Mouse (Mus musculus) bone marrow macrophage, adult 2 months (primary cell): ENCODE data around the gene Comp. TPM values are rescaled to one million over a fixed set of nuclear protein-coding genes. Genes with fewer than 3 reads are reported as not detected.
A peak's percentile ranks its signal among the peaks of the same experiment; 100 is the strongest.

Experiments used
- H3K27ac ChIP-seq: 2 replicates; pipeline ENCODE4 v1.5.1; 2012; ENCODE audit warnings: low read depth, low read length; ENCODE audit not compliant: insufficient read depth
- H3K4me1 ChIP-seq: 2 replicates; pipeline ENCODE4 v1.6.1; 2012; ENCODE audit warnings: low read length; ENCODE audit not compliant: control insufficient read depth, insufficient read depth
- H3K4me3 ChIP-seq: 2 replicates; pipeline ENCODE4 v1.5.1; 2012; ENCODE audit warnings: mild to moderate bottlenecking, low read length, moderate library complexity; ENCODE audit not compliant: insufficient read depth
- CTCF ChIP-seq: IDR thresholded peaks from 2 replicates; pipeline ENCODE4 v1.5.1; 2012; ENCODE audit warnings: low read depth, mild to moderate bottlenecking, low read length, moderate library complexity
- POLR2A ChIP-seq: IDR thresholded peaks from 2 replicates; pipeline ENCODE4 v1.6.1; 2012; ENCODE audit warnings: mild to moderate bottlenecking, low read depth, low read length, borderline replicate concordance
- polyA plus RNA-seq: library from polyadenylated mRNA; stranded (reverse); fragments of >200 nt; gene quantifications from 2 replicates; pipeline ENCODE4 v1.2.4, GENCODE M21; 2012; ENCODE audit not compliant: missing spikeins, insufficient read depth, insufficient read length

Comp gene
- polyA plus RNA-seq, 1 experiment: 1.2 TPM

DNA sequence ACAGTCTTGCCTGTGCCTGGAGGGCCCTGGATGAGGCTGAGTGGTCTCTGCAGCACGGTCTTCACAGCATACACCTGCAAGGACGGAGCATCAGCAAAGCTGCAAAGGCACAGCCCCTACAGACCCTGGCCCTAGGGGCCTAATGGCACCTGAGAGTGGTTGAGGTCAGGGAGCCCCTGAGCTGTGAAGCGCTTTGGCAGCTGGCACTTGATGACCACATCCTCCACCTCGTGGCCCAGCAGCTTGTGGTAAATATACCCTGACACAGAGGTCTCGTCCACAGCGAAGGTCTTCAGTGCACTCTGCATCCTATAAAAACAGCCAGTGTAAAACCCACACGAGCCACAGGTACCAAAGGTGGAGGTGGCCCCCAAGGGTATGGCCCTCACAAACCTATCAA, 34.4 kb upstream of the Comp start:
- Histone ChIP-seq H3K4me1 (peaks cover 16% of the 10 kb centered on the region), H3K27ac (no peak overlapping the region), H3K4me3 (no peak overlapping the region)
- TF ChIP-seq POLR2A (no peak), CTCF (no peak)

- no peak for TF ChIP-seq POLR2A
- Histone ChIP-seq H3K27ac (no peak overlapping the region), H3K4me1 (peaks cover 16% of the 10 kb centered on the region), H3K4me3 (no peak overlapping the region)
Measured at GRCm38 (mm10) chr8:70340659-70341058, 32.7 kb upstream of the Comp start.

- peaks cover 16% of the 10 kb centered on the region for H3K4me1 ChIP-seq
- no peak overlapping the region for H3K4me3 ChIP-seq
- TF ChIP-seq POLR2A (no peak), CTCF (no peak)
- H3K27ac ChIP-seq: peak overlapping the region; percentile 37
Measured at GRCm38 (mm10) chr8:70342007-70342406, 31.4 kb upstream of the Comp start.

DNA sequence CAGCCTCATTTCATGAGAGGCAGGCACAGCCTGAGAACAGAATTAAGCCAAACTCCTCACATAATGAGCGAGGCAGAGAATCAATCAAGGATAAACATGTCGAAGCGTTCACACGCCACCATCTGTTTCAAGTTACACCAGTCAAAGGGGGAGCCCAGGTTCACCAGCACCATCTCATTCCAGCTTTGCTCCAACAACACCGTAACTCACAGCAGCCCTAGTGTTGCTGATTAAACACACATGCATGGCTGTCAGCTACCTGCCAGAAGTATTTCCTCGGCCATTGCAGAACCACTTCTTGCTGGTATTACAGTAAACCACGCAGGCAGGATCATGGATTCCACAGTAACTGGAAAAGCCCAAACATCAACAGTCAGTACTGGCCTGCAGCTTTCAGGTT, 30.3 kb upstream of the Comp start:
- H3K4me3 ChIP-seq: no peak overlapping the region
- no peak overlapping the region for H3K27ac ChIP-seq
- TF ChIP-seq POLR2A: no peak
- no peak for TF ChIP-seq CTCF
- H3K4me1 ChIP-seq: peaks cover 23% of the 10 kb centered on the region

DNA sequence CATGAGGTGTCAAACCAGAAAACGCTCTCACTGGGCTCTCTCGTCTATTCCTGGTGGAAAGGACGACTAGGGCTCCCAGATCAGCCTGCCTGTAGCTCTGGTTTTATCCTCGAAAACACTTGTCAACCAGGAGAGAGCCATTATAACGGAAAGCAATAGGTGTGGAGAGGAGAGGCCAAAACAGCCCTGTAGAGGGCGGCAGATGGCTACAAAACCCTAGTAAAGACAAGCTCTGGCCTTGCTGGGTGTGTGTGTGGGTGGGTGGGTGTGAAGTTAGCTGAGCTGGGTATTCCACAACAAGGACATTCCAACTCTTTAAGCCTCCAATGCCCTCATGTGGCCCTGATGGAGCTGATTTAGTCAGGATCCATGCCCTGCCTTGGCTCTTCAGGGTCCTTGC, 29.7 kb upstream of the Comp start:
- TF ChIP-seq CTCF (peak; percentile 46), POLR2A (no peak)
- Histone ChIP-seq H3K4me3 (no peak overlapping the region), H3K27ac (no peak overlapping the region), H3K4me1 (peaks cover 28% of the 10 kb centered on the region)

GRCm38 (mm10) chr8:70344279-70344678, 29.1 kb upstream of the Comp start:
- Histone ChIP-seq H3K27ac (no peak overlapping the region), H3K4me1 (peaks cover 28% of the 10 kb centered on the region), H3K4me3 (no peak overlapping the region)
- no peak for TF ChIP-seq POLR2A
- TF ChIP-seq CTCF: no peak

DNA sequence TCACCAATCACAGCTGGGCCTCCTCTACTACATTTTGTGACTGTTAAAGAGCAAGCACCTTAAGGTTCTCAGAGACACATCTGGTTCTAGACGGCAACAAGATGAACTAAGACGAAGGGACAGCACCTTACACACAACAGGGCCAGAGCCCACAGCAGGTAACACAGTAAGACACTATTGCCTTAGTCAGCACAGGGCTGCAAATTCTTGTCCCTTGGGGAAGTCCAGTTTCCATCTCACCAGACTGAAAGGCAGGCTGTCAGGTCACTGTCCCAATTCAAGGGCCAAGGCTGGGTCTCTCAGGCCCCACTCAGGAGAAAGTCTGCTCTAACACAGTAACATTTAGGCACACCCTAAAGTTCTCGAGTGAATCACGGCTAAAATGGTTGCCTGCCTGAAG, 25.9 kb upstream of the Comp start:
- Histone ChIP-seq H3K4me1 (peaks cover 35% of the 10 kb centered on the region), H3K4me3 (no peak overlapping the region), H3K27ac (no peak overlapping the region)
- TF ChIP-seq CTCF (no peak), POLR2A (no peak)

- H3K27ac ChIP-seq: no peak overlapping the region
- TF ChIP-seq POLR2A: no peak
- TF ChIP-seq CTCF: no peak
- no peak overlapping the region for H3K4me3 ChIP-seq
- peaks cover 30% of the 10 kb centered on the region for H3K4me1 ChIP-seq
Measured at GRCm38 (mm10) chr8:70347860-70348420, 25.4 kb upstream of the Comp start.

DNA sequence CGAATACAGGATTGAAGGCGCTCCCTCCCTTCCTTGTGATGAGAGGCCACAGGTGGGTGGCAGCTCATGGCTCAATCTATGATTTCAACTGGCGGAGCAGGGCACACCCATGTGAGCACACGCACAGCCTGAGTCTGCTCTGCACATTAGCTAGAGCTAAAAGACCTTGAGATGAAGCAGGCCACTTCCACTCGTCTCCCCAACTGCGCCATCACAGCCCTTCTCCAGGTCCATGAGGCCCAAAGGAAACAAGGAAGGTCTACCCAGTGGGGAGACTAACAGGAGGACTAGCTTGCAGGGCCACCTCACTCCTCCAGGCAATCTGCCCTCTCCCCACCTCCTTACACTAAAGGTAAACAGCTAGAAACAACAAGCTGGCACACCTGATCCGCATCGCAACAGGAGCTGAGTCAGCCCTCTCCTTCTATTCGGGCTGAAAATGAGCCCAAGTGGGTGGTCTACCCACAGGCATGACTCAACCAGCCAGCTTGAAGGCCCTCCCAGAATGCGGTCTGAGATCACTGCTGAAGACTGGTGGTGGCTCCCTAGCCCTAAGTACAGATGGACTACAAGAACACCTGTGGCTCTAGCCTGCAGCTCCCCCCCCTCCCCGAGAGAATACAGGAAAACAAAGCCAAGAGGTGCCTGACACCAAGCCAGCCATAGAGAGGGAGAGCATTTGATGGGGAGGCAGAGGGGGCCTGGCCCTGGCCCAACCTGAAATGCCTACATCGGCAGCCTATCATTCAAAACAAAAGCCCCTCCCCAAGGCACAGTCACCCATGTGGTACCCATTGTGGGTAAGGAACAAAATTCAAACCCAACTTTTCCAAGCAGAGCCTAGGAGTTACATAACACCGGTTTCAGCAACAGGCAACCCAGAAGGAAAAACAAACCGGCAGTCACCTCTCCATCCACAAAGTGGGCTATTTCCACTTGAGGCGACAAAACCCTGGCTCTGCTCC, 22.0 kb upstream of the Comp start:
- H3K4me3 ChIP-seq: peak overlapping the region; percentile 81
- H3K4me1 ChIP-seq: peaks cover 46% of the 10 kb centered on the region
- H3K27ac ChIP-seq: no peak overlapping the region
- no peak for TF ChIP-seq CTCF
- no peak for TF ChIP-seq POLR2A

GRCm38 (mm10) chr8:70352000-70352384, 21.4 kb upstream of the Comp start:
- no peak overlapping the region for H3K27ac ChIP-seq
- peaks cover 50% of the 10 kb centered on the region for H3K4me1 ChIP-seq
- TF ChIP-seq CTCF (no peak), POLR2A (no peak)
- H3K4me3 ChIP-seq: peak overlapping the region; percentile 81

DNA sequence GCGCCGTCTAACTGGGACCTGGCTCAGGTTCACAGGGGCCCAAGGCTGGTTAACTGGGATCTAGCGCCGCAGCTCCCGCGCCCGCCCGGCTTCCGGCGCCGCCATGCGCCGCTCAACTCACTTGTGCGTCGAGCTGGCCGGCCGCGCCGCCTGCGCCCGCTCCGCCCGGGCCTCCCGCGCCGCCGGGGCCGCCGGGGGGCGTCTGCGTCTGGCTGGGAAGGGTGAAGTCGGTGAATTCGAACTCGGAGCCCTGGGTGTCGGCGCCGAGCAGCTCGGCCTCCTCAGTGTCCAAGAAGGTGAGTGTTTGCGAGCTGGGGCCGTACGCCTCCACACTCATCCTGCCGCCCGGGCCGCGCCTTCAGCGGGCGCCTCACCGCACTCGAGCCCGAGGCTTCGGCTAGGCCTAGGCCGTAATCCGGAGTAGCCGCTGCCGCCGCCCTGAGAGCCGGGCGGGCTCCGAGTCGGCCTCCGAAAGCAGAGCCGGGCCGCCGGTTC, 20.7 kb upstream of the Comp start:
- H3K4me3 ChIP-seq: peak overlapping the region; percentile 81
- peak overlapping the region; percentile 41 for H3K27ac ChIP-seq
- peaks cover 48% of the 10 kb centered on the region for H3K4me1 ChIP-seq
- no peak for TF ChIP-seq CTCF
- no peak for TF ChIP-seq POLR2A
